Mouse (Mus musculus) left cerebral cortex, postnatal 36 days (tissue): ENCODE measurements around the gene Grid2. TPM values are rescaled to one million over a fixed set of nuclear protein-coding genes. Genes with fewer than 3 reads are reported as not detected.

ENCODE experiments used
- DNase-seq, 2 experiments: peaks; one replicate each; pipeline ENCODE4 v3.0.0; 2021 to 2022; ENCODE audit warnings: low spot score in 2 of 2, mixed read lengths in 1 of 2
- intact Hi-C: fragments of 180-260 bp; cut with DNase I; formaldehyde crosslinking; loops from one replicate; pipeline ENCODE4 v1.15.1; 2025
- total RNA-seq, 2 experiments: library from RNA; stranded (reverse); gene quantifications; 2 replicates each; pipeline ENCODE4 v1.2.3; 2021

The Grid2 gene
- total RNA-seq, 2 experiments from 2014 or later: 18.9 to 21.9 TPM

GRCm38 (mm10) chr6:64678815-64679214, 1423.1 kb downstream of the Grid2 start:
- intact Hi-C loops: no loop called here
- DNase-seq: no peak

DNA sequence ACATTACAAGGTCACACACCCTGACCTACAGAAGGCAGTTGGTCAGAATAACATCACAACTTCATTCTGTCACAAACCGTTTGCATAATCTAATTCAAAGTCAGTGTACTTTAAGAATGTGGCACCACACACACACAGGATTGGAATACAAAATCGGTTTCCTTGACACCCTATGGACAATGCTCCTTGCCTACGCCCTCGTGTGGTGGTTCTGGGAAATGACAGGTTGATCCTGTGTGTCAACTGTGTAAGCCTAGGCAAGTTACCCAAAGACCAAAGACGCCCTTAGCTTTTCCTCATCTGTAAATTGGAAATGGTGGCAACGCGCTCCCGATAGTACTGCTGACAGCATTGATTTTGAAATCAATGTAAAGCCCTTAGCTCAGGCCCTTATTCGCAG, 1428.3 kb downstream of the Grid2 start:
- intact Hi-C loops: loop anchor here (2.0 kb wide), 1 partner anchor 305 kb away; no protein-coding TSS in a partner anchor
- peak; percentile 24 to 34 for DNase-seq

DNA sequence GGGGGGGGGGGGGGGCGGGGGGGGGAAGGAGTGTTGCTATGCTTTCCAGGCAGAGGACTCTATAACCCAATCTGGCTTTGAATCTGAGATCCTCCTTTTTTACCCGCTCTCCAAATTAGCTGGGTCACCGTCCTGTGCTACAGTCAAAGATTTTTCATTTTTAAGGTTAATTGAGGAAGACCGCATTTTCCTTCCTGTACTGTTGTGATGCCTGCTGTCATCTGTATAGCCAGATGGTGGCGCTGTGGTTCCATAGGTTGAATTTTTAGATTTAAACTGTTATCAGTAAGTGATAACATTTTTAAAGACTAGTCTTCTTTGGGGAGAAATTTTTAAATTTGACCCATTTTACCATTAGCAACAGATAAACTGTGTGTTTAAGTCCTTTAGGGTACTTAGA, 1429.3 kb downstream of the Grid2 start:
- intact Hi-C loops: loop anchor here (2.0 kb wide), 1 partner anchor 304 kb away; no protein-coding TSS in a partner anchor
- peak in 1 of 2 experiments; percentile 22 for DNase-seq

DNA sequence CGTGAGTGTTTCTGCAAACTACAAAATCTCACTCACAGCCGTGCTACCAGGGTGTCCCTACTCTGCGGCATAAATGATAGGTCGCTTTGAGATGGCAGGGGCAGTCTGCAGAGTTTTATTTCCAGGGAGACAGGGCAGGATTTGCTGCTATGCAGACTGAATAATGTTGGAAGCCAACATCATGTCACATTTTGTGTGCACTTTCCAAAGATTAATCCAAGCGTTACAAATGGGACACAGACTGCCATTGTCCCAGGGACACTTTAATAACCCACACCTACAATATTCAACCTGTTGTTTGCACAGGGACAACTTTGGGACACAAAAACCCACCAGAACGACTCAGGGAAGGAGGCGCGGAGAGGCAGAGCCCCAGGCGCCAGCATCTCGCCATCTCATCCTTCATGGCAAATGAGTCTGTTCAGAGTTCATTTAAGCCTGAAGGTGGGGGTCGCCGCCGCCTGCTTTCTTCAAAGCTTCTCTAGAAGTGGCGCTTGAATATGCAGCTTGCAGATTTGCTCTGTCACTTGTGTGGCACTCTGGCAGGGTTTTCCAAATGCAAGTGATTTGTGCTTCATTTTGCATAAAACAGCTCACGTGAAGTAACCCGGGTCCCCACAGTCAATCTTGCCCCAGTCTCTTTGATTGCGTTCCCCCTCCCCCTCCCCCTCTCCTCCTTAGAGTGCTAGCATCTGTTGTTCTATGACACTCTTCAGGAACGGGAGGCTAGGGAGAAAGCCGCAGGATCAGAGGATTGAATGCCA, 1432.7 kb downstream of the Grid2 start:
- intact Hi-C loops: no loop called here
- no peak for DNase-seq

- intact Hi-C loops: no loop called here
- DNase-seq: no peak
These were observed 1439.0 kb downstream of the Grid2 start for GRCm38 (mm10) chr6:64694688-64695087.

GRCm38 (mm10) chr6:64703659-64704058, 1448.0 kb downstream of the Grid2 start:
- no peak for DNase-seq
- intact Hi-C loops: no loop called here

DNA sequence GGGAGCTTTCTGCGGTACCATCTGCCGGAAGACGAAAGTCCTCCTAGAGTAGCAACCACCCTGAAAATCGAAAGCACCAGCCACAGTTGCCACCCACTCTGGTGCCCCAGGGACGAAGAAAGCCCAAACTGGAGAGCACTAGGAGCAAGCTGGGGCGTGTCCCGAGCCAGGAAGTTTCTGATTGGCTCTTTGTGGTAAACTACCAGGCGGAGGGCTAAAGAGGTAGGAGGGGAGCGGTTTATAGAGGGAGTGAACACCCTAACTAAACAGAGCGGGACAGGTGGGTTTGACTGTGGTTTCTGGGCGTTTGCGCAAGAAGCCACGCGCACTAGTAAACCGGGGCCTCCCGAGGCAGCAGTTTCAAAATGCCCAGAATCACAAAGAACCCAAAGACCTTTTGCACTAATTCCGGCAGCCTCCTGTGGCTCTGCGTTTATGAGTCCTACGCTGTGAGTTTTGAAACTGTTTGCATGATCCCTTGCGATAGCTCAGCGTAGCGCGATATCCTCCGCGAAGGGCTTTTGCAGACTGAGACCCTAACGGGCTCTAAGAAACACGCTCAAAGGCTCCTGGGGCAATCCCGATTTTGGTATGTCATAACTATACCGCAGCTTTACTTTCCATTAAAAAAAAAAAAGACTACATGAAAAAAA, 1472.2 kb downstream of the Grid2 start:
- intact Hi-C loops: no loop called here
- no peak for DNase-seq

DNA sequence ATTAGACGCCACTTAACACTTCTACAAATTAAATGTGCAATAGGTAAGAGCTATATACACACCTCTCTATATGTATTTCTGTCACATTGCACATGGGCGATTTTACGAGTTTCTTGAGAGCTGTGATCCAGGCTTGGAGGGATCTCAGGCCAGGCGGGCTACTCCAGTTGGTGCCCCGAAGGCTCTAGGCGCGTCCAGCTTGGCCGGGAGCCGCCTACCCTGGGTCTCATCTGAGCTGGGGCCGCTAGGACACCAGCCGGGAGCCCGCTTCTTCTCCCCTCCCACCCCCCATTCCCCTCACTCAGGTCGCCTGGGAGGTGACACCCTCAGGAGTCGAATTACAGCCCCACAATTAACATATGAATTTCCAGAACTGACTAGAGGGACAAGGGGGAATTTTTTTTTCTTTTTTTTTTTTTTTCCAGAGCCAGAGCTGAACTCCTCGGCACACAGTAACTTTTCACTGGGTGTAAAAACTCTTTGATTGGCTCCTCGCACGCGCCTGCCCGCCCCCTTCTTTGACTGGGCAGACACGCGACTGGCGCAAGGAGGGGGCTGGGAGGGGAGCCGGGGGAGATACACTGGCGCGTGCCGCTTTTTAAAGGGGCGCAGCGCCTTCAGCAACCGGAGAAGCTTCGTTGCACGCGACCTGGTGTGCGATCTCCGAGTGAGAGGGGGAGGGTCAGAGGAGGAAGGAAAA, 1473.0 kb downstream of the Grid2 start, which contains the start of gene Atoh1:
Atoh1 (plus strand) TSS at position 627 of the 700 bp plus-strand sequence.
- intact Hi-C loops: no loop called here
- no peak for DNase-seq

- DNase-seq: peak in 1 of 2 experiments; percentile 26
- intact Hi-C loops: no loop called here
These were observed 1473.7 kb downstream of the Grid2 start for GRCm38 (mm10) chr6:64729231-64730011.

DNA sequence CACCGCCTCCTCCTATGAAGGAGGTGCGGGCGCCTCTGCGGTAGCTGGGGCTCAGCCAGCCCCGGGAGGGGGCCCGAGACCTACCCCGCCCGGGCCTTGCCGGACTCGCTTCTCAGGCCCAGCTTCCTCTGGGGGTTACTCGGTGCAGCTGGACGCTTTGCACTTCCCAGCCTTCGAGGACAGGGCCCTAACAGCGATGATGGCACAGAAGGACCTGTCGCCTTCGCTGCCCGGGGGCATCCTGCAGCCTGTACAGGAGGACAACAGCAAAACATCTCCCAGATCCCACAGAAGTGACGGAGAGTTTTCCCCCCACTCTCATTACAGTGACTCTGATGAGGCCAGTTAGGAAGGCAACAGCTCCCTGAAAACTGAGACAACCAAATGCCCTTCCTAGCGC, 1474.4 kb downstream of the Grid2 start:
- DNase-seq: no peak
- intact Hi-C loops: no loop called here

GRCm38 (mm10) chr6:64730506-64731020, 1474.9 kb downstream of the Grid2 start:
- intact Hi-C loops: no loop called here
- DNase-seq: no peak

- DNase-seq: no peak
- intact Hi-C loops: no loop called here
These were observed 1475.5 kb downstream of the Grid2 start for GRCm38 (mm10) chr6:64731126-64731525.

- no peak for DNase-seq
- intact Hi-C loops: no loop called here
These were observed 1476.1 kb downstream of the Grid2 start for GRCm38 (mm10) chr6:64731621-64732320.

- DNase-seq: no peak
- intact Hi-C loops: no loop called here
These were observed 1477.6 kb downstream of the Grid2 start for GRCm38 (mm10) chr6:64733311-64733710.

GRCm38 (mm10) chr6:64734441-64735320, 1479.0 kb downstream of the Grid2 start:
- intact Hi-C loops: no loop called here
- peak in 1 of 2 experiments; percentile 14 for DNase-seq

DNA sequence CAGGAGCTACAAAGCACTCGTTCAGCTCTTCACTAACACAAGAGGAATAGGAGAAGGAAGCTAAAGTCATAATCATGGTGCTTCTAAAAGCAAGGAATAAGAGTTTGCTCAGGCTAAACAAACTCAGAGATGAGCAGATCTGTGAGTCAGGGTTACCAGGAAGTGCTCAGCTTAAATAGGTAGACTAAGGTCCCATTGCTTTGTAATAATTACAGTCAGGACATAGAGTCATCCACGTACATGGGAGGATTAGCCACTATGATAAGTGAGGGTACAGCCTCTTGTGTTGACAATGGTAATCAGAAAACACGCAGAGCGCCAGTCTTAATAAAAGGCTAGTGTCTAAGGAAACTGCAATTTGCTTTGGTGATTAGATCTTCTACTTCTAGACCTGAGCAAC, 1480.6 kb downstream of the Grid2 start:
- DNase-seq: no peak
- intact Hi-C loops: no loop called here

GRCm38 (mm10) chr6:64742915-64743489, 1487.3 kb downstream of the Grid2 start:
- no peak for DNase-seq
- intact Hi-C loops: no loop called here
